Mouse (Mus musculus) lung, postnatal 0 days (tissue): ENCODE data around the gene 4930404N11Rik.
A peak's percentile ranks its signal among the peaks of the same experiment; 100 is the strongest.

Experiments
- CTCF ChIP-seq: IDR thresholded peaks from 2 replicates; pipeline ENCODE4 v1.5.1; 2016; ENCODE audit warnings: antibody characterized with exemption, mild to moderate bottlenecking
- EP300 ChIP-seq: IDR thresholded peaks from 2 replicates; pipeline ENCODE4 v1.6.1; 2016; ENCODE audit warnings: antibody characterized with exemption, mild to moderate bottlenecking, control low read depth

DNA sequence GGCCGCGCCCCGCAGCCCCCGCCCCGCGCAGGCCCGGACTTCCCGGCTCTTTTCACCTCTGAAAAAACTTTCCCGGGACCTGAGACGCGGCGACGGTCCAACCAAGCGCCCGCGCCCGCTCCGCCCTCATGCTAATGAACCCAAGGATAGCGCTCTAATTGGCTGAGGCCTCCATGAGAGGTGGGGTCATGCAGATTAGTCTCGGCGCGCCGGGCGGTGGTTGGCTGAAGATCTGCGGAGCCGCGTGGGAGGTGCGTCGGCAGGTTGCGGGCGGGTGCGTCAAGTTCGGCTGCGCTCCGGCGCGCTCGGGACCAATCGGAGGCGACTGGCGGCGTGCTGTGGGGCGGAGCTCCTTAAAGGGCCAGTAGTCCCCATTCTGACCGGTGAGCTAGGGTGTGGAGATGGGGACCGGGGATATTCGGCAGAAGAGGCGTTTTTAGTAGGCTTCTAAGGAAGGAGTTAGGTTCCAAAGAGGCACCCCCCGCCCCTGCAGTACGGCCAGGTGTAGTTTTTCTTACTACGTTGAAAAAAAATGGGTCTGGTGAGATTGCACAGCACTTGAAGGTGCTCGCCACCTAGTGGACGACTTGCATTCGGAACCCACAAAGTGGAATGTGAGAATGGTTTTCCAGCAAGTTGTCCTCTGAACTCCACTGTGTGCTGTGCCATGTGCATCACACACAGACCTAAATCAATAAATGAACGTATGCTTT lies 15.1 kb downstream of the 4930404N11Rik start, which contains the start of gene Hmg20b:
- TF ChIP-seq CTCF = peak; percentile 90
- TF ChIP-seq EP300 = no peak
